Mouse (Mus musculus) embryonic fibroblast, embryonic 13.5 days (primary cell): ENCODE results near the gene Baz2b.

Source experiments
- CTCF ChIP-seq: IDR thresholded peaks from 2 replicates; pipeline ENCODE4 v1.5.1; 2011; ENCODE audit warnings: mild to moderate bottlenecking, control low read depth, low read length, moderate library complexity, borderline replicate concordance; ENCODE audit not compliant: insufficient read depth
- POLR2A ChIP-seq: IDR thresholded peaks from 2 replicates; pipeline ENCODE4 v1.6.1; 2011; ENCODE audit warnings: low read depth, mild to moderate bottlenecking, control low read depth, low read length, moderate library complexity

- TF ChIP-seq CTCF (no peak), POLR2A (no peak)
These were observed 188.5 kb downstream of the Baz2b start for GRCm38 (mm10) chr2:60021138-60021537.
